ENCODE assay signal across 8 mouse cellular contexts in genomic region chr1:74389831-74390286, GRCm38 (mm10). TPM values are rescaled to one million over a fixed set of nuclear protein-coding genes. Genes with fewer than 3 reads are reported as not detected.
DNase-seq lines count a peak whose midpoint lies in the region; ATAC-seq lines count a peak whose summit lies in the region.

No protein-coding gene starts in this region.

- H3K4me1 ChIP-seq in heart, embryonic 16.5 days (ENCODE audit: control insufficient read depth, insufficient read depth, low read length), result peaks cover 33% of the 10 kb centered on the region
- H3K4me1 ChIP-seq in limb, embryonic 11.5 days (ENCODE audit: control insufficient read depth, insufficient read depth, low read length), result peaks cover 10% of the 10 kb centered on the region
- H3K4me1 ChIP-seq in midbrain, embryonic 14.5 days (ENCODE audit: control insufficient read depth, insufficient read depth, low read length), result peaks cover 12% of the 10 kb centered on the region

- H3K9me3 ChIP-seq in heart, embryonic 16.5 days (replicated peaks; ENCODE audit: control insufficient read depth, low read length), result no peaks in the 10 kb centered on the region
- no peaks in the 10 kb centered on the region for H3K9me3 ChIP-seq in limb, embryonic 11.5 days (ENCODE audit: control insufficient read depth, low read length)
- no peaks in the 10 kb centered on the region for H3K9me3 ChIP-seq in midbrain, embryonic 14.5 days (ENCODE audit: control insufficient read depth, low read length)

- H3K9ac ChIP-seq in heart, embryonic 16.5 days (ENCODE audit: low read length), result peak overlapping the region; percentile 74
- no peak overlapping the region; the same call in 1 of the 2 replicates for H3K9ac ChIP-seq in limb, embryonic 11.5 days (ENCODE audit: low read length)
- no peak overlapping the region; the same call in 1 of the 2 replicates for H3K9ac ChIP-seq in midbrain, embryonic 14.5 days (replicated peaks; ENCODE audit: low read length)

- H3K36me3 ChIP-seq in heart, embryonic 16.5 days (ENCODE audit: control insufficient read depth, insufficient read depth), result peaks cover 11% of the 10 kb centered on the region
- H3K36me3 ChIP-seq in limb, embryonic 11.5 days (ENCODE audit: control insufficient read depth, insufficient read depth, low read length), result peaks cover 7% of the 10 kb centered on the region; the same call in 1 of the 2 replicates
- H3K36me3 ChIP-seq in midbrain, embryonic 14.5 days (ENCODE audit: control insufficient read depth, insufficient read depth, low read length), result peaks cover 7% of the 10 kb centered on the region

- H3K27me3 ChIP-seq in heart, embryonic 16.5 days (ENCODE audit: control insufficient read depth, insufficient read depth, low read length), result no peaks in the 10 kb centered on the region
- no peaks in the 10 kb centered on the region for H3K27me3 ChIP-seq in limb, embryonic 11.5 days (ENCODE audit: control insufficient read depth, insufficient read depth, low read length)
- peaks cover 8% of the 10 kb centered on the region; the same call in 1 of the 2 replicates for H3K27me3 ChIP-seq in midbrain, embryonic 14.5 days (ENCODE audit: control insufficient read depth, insufficient read depth, low read length)

- peak; percentile 46 for DNase-seq in cerebellum, adult 9-11 months
- DNase-seq in cerebellum, postnatal 4 days (ENCODE audit: low spot score in 2 of 2), result no peak
- DNase-seq in limb, embryonic 11.5 days (ENCODE audit: low spot score), result peak; percentile 43
- DNase-seq in midbrain, embryonic 14.5 days, result peak; percentile 32
- peak; percentile 76 for DNase-seq in thymus, postnatal 14 days
- no peak for DNase-seq in left cerebral cortex, postnatal 4 days

- peak overlapping the region; percentile 65 for H3K4me2 ChIP-seq in heart, embryonic 16.5 days (ENCODE audit: low read depth, low read length)
- H3K4me2 ChIP-seq in limb, embryonic 11.5 days (ENCODE audit: low read depth, severe bottlenecking), result peak overlapping the region; percentile 97
- H3K4me2 ChIP-seq in midbrain, embryonic 14.5 days (ENCODE audit: low read length), result peak overlapping the region; percentile 39

- 3% methylated on average over 29 of the region's 29 CpGs for WGBS in heart, embryonic 16.5 days
- WGBS in limb, embryonic 11.5 days, result 5% methylated on average over 29 of the region's 29 CpGs
- 5% methylated on average over 29 of the region's 29 CpGs for WGBS in midbrain, embryonic 14.5 days

- ATAC-seq in common myeloid progenitor, adult 5-6 weeks (replicated peaks; ENCODE audit: low read depth, poor library complexity, severe bottlenecking), result peak; percentile 40
- peak; percentile 10 for ATAC-seq in heart, embryonic 16.5 days (replicated peaks; ENCODE audit: extremely low read depth, insufficient read depth, low FRiP score)
- ATAC-seq in limb, embryonic 11.5 days (ENCODE audit: insufficient number of reproducible peaks, low FRiP score, low TSS enrichment, low read depth), result no peak
- ATAC-seq in midbrain, embryonic 14.5 days (ENCODE audit: low FRiP score, low TSS enrichment), result no peak

- intact Hi-C loops in left cerebral cortex, postnatal 4 days (cut with DNase I), result no loop called here

- H3K27ac ChIP-seq in heart, embryonic 16.5 days (ENCODE audit: low read length), result peak overlapping the region; percentile 98
- peak overlapping the region; percentile 38; the same call in 1 of the 2 replicates for H3K27ac ChIP-seq in limb, embryonic 11.5 days (replicated peaks; ENCODE audit: low read depth, low read length)
- no peak overlapping the region for H3K27ac ChIP-seq in midbrain, embryonic 14.5 days (replicated peaks; ENCODE audit: low read depth, low read length)

- H3K4me3 ChIP-seq in heart, embryonic 16.5 days (ENCODE audit: low read length), result peak overlapping the region; percentile 82
- peak overlapping the region; percentile 12; the same call in 1 of the 2 replicates for H3K4me3 ChIP-seq in limb, embryonic 11.5 days (ENCODE audit: low read depth, low read length)
- peak overlapping the region; percentile 12; the same call in 1 of the 2 replicates for H3K4me3 ChIP-seq in midbrain, embryonic 14.5 days (replicated peaks; ENCODE audit: low read depth, low read length)

RNA-seq across cellular contexts. Expression of gene Ctdsp1, which starts 1.4 kb away (rescaled TPM):
- 31.6 and 48.0 TPM in 2 replicates for total RNA-seq in common myeloid progenitor, adult 5-6 weeks (2017)
- polyA plus RNA-seq in heart, embryonic 16.5 days (2015; fragmentation: Nextera tagmentation; extraction: Ambion mirVana), result 64.6 and 66.7 TPM in 2 replicates
- 74.7 and 75.8 TPM in 2 replicates for polyA plus RNA-seq in limb, embryonic 11.5 days (2014; fragmentation: Nextera tagmentation; extraction: Ambion mirVana)
- 8.6 and 17.1 TPM in 2 replicates for polyA plus RNA-seq in midbrain, embryonic 14.5 days (2014; fragmentation: Nextera tagmentation; extraction: Ambion mirVana)
- total RNA-seq in left cerebral cortex, postnatal 4 days (2021), result 10 to 100 TPM; 19.2 to 20.8 TPM

RNA-seq across cellular contexts. Expression of gene Slc11a1, which starts 14.9 kb away (rescaled TPM):
- 1.2 and 2.1 TPM in 2 replicates for total RNA-seq in common myeloid progenitor, adult 5-6 weeks (2017)
- polyA plus RNA-seq in heart, embryonic 16.5 days (2015; fragmentation: Nextera tagmentation; extraction: Ambion mirVana), result 3.4 and 4.3 TPM in 2 replicates
- 1.0 and 1.8 TPM in 2 replicates for polyA plus RNA-seq in limb, embryonic 11.5 days (2014; fragmentation: Nextera tagmentation; extraction: Ambion mirVana)
- polyA plus RNA-seq in midbrain, embryonic 14.5 days (2014; fragmentation: Nextera tagmentation; extraction: Ambion mirVana), result 0.51 and 2.7 TPM in 2 replicates
- 1 to 10 TPM; 1.2 to 2.2 TPM for total RNA-seq in left cerebral cortex, postnatal 4 days (2021)

RNA-seq across cellular contexts. Expression of gene Vil1, which starts 19.3 kb away (rescaled TPM):
- 0.05 TPM in 1 of 2 replicates, not detected in the other for total RNA-seq in common myeloid progenitor, adult 5-6 weeks (2017)
- polyA plus RNA-seq in heart, embryonic 16.5 days (2015; fragmentation: Nextera tagmentation; extraction: Ambion mirVana), result 0.37 and 1.7 TPM in 2 replicates
- polyA plus RNA-seq in limb, embryonic 11.5 days (2014; fragmentation: Nextera tagmentation; extraction: Ambion mirVana), result 0.16 and 0.18 TPM in 2 replicates
- 0.09 and 0.30 TPM in 2 replicates for polyA plus RNA-seq in midbrain, embryonic 14.5 days (2014; fragmentation: Nextera tagmentation; extraction: Ambion mirVana)
- total RNA-seq in left cerebral cortex, postnatal 4 days (2021), result under 1 TPM; 0.72 to 0.81 TPM

RNA-seq across cellular contexts. Expression of gene Catip, which starts 28.0 kb away (rescaled TPM):
- total RNA-seq in common myeloid progenitor, adult 5-6 weeks (2017), result not detected in 2 replicates
- 0.62 and 1.1 TPM in 2 replicates for polyA plus RNA-seq in heart, embryonic 16.5 days (2015; fragmentation: Nextera tagmentation; extraction: Ambion mirVana)
- polyA plus RNA-seq in limb, embryonic 11.5 days (2014; fragmentation: Nextera tagmentation; extraction: Ambion mirVana), result 0.25 and 0.79 TPM in 2 replicates
- 0.30 and 0.57 TPM in 2 replicates for polyA plus RNA-seq in midbrain, embryonic 14.5 days (2014; fragmentation: Nextera tagmentation; extraction: Ambion mirVana)
- total RNA-seq in left cerebral cortex, postnatal 4 days (2021), result 1 to 10 TPM in 1 of 2 experiments, under 1 TPM in 1; 0.74 to 1.1 TPM

Comparison
In these comparisons a context has a peak if more than half of its experiments do, and no peak if none do; other contexts are left out.
1. DNase-seq: peak in cerebellum, adult 9-11 months (single experiment), limb, embryonic 11.5 days (single experiment), midbrain, embryonic 14.5 days (single experiment) and thymus, postnatal 14 days (single experiment); none in cerebellum, postnatal 4 days (0 of 2) and left cerebral cortex, postnatal 4 days (single experiment).
2. ATAC-seq: peak in common myeloid progenitor, adult 5-6 weeks (single experiment) and heart, embryonic 16.5 days (single experiment); none in limb, embryonic 11.5 days (single experiment) and midbrain, embryonic 14.5 days (single experiment).
3. H3K4me2 ChIP-seq: peak in every context shown above with its lines; median percentile 97 in limb, embryonic 11.5 days; 65 in heart, embryonic 16.5 days; 39 in midbrain, embryonic 14.5 days.
4. H3K4me3 ChIP-seq: peak in every context shown above with its lines; median percentile 82 in heart, embryonic 16.5 days; 12 in limb, embryonic 11.5 days; 12 in midbrain, embryonic 14.5 days.